Mouse (Mus musculus) ES-Bruce4 (cell line): ENCODE results near the gene Ssr3. TPM values are rescaled to one million over a fixed set of nuclear protein-coding genes. Genes with fewer than 3 reads are reported as not detected.

ENCODE experiments used
- H3K27ac ChIP-seq: 2 replicates; pipeline ENCODE4 v1.5.1; 2012; ENCODE audit warnings: low read length, inconsistent platforms; ENCODE audit not compliant: insufficient read depth
- H3K27me3 ChIP-seq: 2 replicates; pipeline ENCODE4 v1.6.1; 2012; ENCODE audit warnings: mild to moderate bottlenecking, low read length, inconsistent platforms; ENCODE audit not compliant: control insufficient read depth, poor library complexity, insufficient read depth, severe bottlenecking
- H3K36me3 ChIP-seq: 2 replicates; pipeline ENCODE4 v1.6.1; 2012; ENCODE audit warnings: inconsistent platforms, mild to moderate bottlenecking, low read length, moderate library complexity; ENCODE audit not compliant: control insufficient read depth, poor library complexity, insufficient read depth, severe bottlenecking
- H3K4me1 ChIP-seq: one replicate; pipeline ENCODE4 v1.8.1; 2011; ENCODE audit warnings: low read length; ENCODE audit not compliant: control insufficient read depth, insufficient read depth
- H3K4me3 ChIP-seq: 2 replicates; pipeline ENCODE4 v1.5.1; 2011; ENCODE audit warnings: low read depth, mild to moderate bottlenecking, low read length
- H3K9ac ChIP-seq: 2 replicates; pipeline ENCODE4 v1.6.1; 2012; ENCODE audit warnings: low read depth, mild to moderate bottlenecking, inconsistent platforms; ENCODE audit not compliant: poor library complexity, severe bottlenecking
- H3K9me3 ChIP-seq: replicated peaks from 2 replicates; pipeline ENCODE4 v1.6.1; 2012; ENCODE audit warnings: mild to moderate bottlenecking, low read length, inconsistent platforms; ENCODE audit not compliant: control insufficient read depth, poor library complexity, insufficient read depth, severe bottlenecking
- CTCF ChIP-seq: IDR thresholded peaks from one replicate; pipeline ENCODE4 v1.8.1; 2011; ENCODE audit warnings: low read depth, low read length
- EP300 ChIP-seq: IDR thresholded peaks from 2 replicates; pipeline ENCODE4 v1.6.1; 2011; ENCODE audit warnings: low read depth, low read length; ENCODE audit not compliant: insufficient read depth
- POLR2A ChIP-seq: IDR thresholded peaks from one replicate; pipeline ENCODE4 v1.8.1; 2011; ENCODE audit warnings: low read length; ENCODE audit not compliant: insufficient read depth
- polyA plus RNA-seq: library from polyadenylated mRNA; stranded (reverse); fragments of >200 nt; gene quantifications from 2 replicates; pipeline ENCODE4 v1.2.4, GENCODE M21; 2011; ENCODE audit warnings: low read depth; ENCODE audit not compliant: missing spikeins, insufficient read depth, insufficient read length

The Ssr3 gene
- polyA plus RNA-seq, 1 experiment = 237 TPM

GRCm38 (mm10) chr3:65337835-65338464 lies 54.5 kb downstream of the Ssr3 start:
- Histone ChIP-seq H3K4me3 (no peak overlapping the region), H3K27ac (no peak overlapping the region)

More at GRCm38 (mm10) chr3:65337835-65338464, 54.5 kb downstream of the Ssr3 start:
- TF ChIP-seq EP300 (no peak), POLR2A (no peak), CTCF (no peak)
- H3K27me3 ChIP-seq = no peaks in the 10 kb centered on the region
- no peaks in the 10 kb centered on the region for H3K36me3 ChIP-seq
- no peaks in the 10 kb centered on the region for H3K4me1 ChIP-seq
- H3K9ac ChIP-seq = no peak overlapping the region
- H3K9me3 ChIP-seq = no peaks in the 10 kb centered on the region

Other genes with a start within 250 kb of the Ssr3 start
- 38.5 and 40.5 TPM in 2 replicates for gene Tiparp, start 135.8 kb upstream of the Ssr3 start, polyA plus RNA-seq